Mouse (Mus musculus) embryonic stem cell, embryonic (primary cell): ENCODE measurements around the gene Adcy1.

ENCODE experiments used
- CTCF ChIA-PET, 4 experiments: fragments of 300-600 bp in 2 of 4; fragments of 350-600 bp in 2 of 4; sonication (Branson Sonifier 250); formaldehyde crosslinking; loops; one replicate each; lab custom pipeline; 2022; ENCODE audit warnings: inconsistent platforms in 2 of 4; lab: Charles Lee
- POLR2A ChIA-PET, 4 experiments: fragments of 300-600 bp in 2 of 4; fragments of 350-600 bp in 2 of 4; sonication (Branson Sonifier 250); formaldehyde crosslinking; loops; one replicate each; lab custom pipeline; 2022; ENCODE audit warnings: antibody characterized with exemption in 4 of 4, inconsistent platforms in 1 of 4; lab: Charles Lee

Gene Adcy1

DNA sequence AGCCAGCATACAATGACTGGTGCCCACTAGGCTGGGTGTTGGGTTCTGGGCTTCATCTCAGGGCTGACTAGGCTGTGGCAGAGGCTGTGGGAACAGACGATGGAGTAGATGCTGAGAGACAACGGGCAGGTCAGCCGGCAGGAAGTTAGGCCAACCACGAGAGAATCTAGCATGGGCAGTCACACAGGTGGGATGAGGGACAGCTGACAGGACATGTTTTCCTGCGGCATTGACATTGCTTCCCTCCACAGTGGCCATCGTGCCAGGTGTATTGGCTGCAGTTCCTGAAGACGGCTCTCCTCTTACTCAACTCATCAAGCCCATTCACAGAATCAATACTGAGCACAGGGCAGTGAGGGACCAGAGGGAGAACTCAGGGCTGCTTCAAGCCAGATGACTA, 84.7 kb downstream of the Adcy1 start:
- ChIA-PET CTCF (interaction anchor here in 2 of 4 experiments (0.9 to 1.9 kb wide), 2 partner anchors 13 to 14 kb away, joined by 3 to 7 read pairs; no protein-coding TSS in a partner anchor), POLR2A (no interaction called here)

DNA sequence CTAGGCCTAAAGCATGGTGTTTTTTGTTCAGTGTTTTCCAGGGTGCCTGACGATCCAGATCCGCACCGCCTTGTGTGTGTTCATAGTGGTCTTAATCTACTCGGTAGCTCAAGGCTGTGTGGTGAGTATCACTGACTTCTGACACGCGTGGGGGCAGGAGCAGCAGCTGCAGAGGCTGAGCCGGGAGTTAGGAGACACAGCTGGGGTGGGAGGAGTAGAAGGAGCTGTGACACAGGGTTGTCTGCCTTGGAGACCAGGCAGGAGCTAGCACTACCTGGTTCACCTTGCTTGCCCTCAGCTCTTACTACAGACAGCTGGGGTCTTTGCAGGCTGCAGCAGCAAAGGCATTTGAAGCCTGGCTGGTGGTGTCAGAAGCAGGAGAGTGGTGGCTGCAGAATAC, 86.2 kb downstream of the Adcy1 start:
- POLR2A ChIA-PET: interaction anchor here in 1 of 4 experiments (0.7 to 1.0 kb wide), 2 partner anchors 10 to 124 kb away, joined by 3 read pairs; no protein-coding TSS in a partner anchor
- CTCF ChIA-PET: interaction anchor here in 2 of 4 experiments (1.1 to 1.5 kb wide), 2 partner anchors 12 kb away, joined by 4 to 6 read pairs; no protein-coding TSS in a partner anchor

DNA sequence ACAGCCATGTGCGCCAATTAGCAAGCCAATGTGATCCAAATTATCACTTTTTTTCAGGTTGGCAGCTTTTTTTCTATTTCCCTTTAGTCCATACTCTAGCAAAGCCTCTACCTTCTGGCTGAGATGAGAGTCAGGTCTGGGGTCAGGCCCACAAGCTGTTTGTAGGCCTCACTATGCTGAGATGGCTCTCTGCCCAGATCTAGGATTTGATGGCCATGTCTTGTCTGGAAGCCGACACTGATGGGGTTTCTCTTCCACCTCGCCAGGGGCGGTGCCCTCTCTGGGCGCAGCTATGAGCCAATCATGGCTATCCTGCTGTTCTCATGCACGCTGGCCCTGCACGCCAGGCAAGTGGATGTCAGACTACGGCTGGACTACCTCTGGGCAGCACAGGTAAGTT, 87.2 kb downstream of the Adcy1 start:
- POLR2A ChIA-PET: no interaction called here
- CTCF ChIA-PET: interaction anchor here in 1 of 4 experiments (1.1 kb wide), 1 partner anchor 11 kb away, joined by 3 read pairs; no protein-coding TSS in a partner anchor

DNA sequence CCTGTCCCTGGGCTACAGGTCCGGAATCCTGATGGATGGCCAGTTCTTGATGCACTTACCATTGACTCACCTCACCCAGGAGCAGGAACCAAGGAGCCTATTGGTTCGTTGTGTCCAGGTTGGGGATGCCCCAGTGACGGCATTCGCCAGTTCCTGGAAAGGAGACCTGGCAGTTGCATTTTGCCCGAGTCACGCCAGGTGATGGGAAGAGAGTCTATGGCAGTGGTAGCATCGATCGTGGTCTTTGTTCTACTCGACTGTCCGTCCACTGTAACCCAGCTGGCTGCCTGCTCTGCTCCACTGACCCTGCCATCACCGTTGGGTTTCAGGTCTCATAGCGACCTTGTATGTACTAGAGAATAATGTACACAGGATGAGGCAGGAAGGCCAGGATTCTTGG, 89.1 kb downstream of the Adcy1 start:
- ChIA-PET POLR2A (no interaction called here), CTCF (interaction anchor here in 1 of 4 experiments (1.2 kb wide), 1 partner anchor 9 kb away, joined by 4 read pairs; no protein-coding TSS in a partner anchor)

DNA sequence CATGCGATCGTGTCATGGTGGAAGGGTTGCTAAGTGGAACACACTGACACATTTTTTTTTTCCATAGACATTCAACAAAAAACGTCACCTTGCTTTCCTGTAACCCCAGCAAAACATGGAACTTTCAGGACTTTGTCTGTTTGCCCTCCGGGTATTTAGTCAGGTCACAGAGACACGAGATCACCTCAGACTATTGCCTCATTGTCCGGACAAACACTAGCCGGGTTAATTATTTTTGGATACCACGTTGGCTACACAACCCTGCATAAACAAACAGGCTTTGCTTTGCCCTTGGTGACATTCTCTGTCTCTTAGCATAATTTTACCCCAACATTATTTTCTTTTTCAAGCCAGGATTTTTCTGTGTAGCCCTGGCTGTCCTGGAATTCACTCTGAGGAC, 89.8 kb downstream of the Adcy1 start:
- POLR2A ChIA-PET: no interaction called here
- CTCF ChIA-PET: no interaction called here

DNA sequence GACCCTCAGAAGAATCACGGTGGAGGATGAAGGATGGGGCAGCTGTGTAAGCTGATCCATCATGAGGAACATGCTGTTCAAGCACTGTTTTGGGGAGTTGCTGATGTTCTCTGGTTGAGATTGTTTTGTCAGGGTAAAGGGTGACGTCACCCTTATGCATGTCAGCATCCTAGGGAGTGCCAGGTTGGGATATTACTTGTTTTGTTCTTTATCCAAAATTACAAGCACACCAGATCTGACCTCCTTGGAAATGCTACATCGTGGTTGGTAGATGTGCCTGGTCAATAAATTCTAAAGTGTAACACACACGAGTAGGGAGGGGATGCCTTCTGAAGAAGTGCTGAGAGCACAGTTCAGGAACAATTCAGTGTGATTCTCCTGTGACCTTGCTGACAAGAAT, 93.1 kb downstream of the Adcy1 start:
- CTCF ChIA-PET: no interaction called here
- POLR2A ChIA-PET: no interaction called here

DNA sequence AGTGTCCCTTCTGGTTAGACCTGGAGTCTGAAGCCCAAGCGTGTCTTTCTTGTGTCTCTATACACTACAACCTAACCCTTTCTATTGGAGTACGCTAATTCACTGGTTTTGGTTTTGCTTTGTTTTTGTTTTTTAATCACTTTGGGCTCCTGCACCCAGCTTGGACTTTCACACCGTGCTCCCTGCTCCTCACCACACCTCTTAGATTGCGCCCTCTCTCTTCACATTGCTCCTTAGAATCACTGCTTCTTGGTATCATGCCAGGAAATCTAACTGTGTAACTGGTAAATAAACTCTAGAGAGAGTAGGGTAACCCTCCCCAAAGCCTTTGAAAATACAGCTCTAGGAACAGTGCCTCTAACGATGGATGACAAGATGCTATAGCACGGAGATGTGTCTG, 94.9 kb downstream of the Adcy1 start:
- ChIA-PET CTCF (no interaction called here), POLR2A (no interaction called here)

DNA sequence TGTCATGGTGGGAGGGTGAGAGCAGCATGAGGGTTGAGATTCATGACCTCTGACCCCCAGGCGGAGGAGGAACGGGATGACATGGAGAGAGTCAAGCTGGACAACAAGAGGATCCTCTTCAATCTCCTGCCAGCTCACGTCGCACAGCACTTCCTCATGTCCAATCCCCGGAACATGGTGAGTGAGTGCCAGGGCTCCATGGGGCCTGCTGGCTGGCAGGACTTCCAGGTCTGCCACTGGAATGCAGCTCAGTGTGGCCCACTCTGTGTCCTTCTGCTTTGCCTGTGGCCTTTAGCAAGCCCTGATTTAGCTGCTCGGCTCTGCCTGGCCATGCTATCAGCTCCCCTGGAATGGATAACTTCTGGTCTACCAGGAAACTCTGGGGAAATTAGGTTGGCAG, 96.9 kb downstream of the Adcy1 start:
- POLR2A ChIA-PET: interaction anchor here in 1 of 4 experiments (1.3 kb wide), 1 partner anchor 281 kb away, joined by 3 read pairs; no protein-coding TSS in a partner anchor
- CTCF ChIA-PET: interaction anchor here (0.5 to 2.3 kb wide), 6 partner anchors 19 to 531 kb away, joined by 3 to 9 read pairs (median 4); partner anchors contain the start of gene Ramp3 (in 1 of the 4)

DNA sequence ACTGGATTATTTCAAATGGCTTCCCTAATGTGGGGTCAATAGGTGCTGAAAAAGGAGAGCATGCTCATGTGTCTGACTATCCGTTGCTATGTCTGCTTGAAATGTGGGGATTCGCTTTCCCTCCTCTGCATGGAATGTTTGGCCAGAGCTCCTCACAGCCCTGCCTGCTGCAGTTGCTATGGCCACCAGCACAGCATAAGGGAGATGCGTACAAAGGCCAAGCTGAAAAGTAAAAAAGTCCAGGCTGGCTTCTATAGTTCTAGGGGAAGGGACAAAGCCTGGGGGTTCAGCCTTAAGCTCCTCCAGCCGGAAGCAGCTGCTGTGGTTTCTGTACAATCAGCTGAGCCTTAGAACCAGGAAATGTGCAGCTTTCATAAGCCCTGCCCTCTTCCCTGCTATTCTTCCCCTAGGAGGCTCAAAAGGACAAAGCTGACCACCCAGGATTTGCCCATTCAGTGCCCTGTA, 97.4 kb downstream of the Adcy1 start:
- CTCF ChIA-PET: interaction anchor here (0.5 to 2.3 kb wide), 11 partner anchors 11 to 601 kb away, joined by 3 to 9 read pairs (median 3); partner anchors contain the start of gene Ramp3 (in 2 of the 4)
- POLR2A ChIA-PET: interaction anchor here in 1 of 4 experiments (1.3 kb wide), 1 partner anchor 281 kb away, joined by 3 read pairs; no protein-coding TSS in a partner anchor

DNA sequence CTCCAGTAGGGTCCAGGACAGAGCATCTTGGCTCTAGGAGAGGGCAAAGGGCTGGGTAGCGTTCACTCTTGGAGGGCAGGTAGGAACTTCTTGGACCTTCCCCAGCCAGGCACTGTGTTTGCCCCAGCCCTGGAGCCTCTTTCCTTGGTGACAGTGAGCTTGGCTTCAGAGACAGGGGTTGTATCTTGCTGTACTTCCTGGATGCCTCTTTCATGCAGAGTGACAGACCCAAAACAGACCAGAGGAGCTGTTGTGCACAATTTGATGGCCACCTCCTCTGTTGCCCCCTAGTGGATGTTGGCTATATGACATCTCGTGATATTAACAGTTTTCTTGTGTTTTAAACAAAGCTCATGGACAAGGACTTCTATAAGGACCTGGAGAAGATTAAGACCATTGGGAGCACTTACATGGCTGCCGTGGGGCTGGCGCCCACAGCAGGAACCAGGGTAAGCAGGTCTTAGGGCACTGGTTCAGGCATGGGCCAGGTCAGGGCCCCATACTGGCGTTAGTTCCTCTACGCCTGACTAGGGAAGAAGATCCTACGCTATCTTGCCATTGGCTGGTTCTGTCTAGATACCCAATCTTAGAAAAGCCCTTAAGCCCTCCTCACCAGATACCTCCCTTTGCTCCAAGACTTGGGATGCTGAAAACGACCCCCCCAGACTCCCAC, 98.3 kb downstream of the Adcy1 start:
- ChIA-PET CTCF (interaction anchor here (0.5 to 2.3 kb wide), 59 partner anchors 8 to 607 kb away, joined by 3 to 13 read pairs (median 4); partner anchors contain the start of genes Adcy1 (in 2 of the 4) and Ramp3 (in 2 of the 4)), POLR2A (interaction anchor here (0.6 to 1.1 kb wide), 5 partner anchors 26 to 301 kb away, joined by 3 read pairs; partner anchors contain the start of gene Igfbp3 (in 1 of the 4))

DNA sequence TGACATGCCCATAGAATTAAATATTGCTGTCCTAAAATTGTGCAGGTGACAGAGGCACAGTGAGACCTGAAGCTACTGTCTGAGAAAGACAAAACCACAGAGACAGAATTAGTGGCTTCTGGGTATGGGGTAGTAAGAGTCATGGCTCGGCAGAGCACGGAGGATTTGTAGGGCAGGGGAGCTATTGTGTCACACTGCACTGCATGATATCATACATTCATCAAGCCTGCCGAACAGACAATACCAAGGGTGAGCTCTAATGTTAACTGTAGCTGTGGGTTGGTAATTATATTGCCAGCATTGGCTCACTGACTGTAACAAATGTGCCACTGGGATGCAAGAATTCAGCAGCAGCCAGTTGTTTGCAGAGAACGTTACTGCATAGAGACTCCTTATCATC, 101.1 kb downstream of the Adcy1 start:
- ChIA-PET POLR2A (no interaction called here), CTCF (no interaction called here)

DNA sequence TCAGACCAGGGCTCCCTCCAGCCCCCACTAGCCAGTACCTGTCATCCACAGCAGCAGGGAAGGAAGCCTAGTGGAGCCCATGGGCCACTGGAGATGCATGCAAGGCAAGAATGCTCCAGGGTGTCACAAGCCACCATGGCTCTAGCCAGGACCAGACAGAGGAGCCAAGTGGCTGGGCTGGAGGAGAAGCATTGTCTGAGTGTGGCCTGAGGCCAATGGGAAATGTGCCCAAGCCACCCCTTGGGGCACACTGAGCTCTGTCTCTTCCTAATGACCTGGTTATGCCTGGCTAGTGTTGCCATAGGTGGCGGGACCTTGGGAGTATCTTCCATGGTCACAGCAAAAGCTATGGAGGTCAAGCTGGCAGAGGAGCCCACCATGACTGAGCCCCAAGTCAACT, 106.4 kb downstream of the Adcy1 start:
- POLR2A ChIA-PET: no interaction called here
- CTCF ChIA-PET: interaction anchor here in 1 of 4 experiments (1.1 kb wide), 1 partner anchor 8 kb away, joined by 4 read pairs; no protein-coding TSS in a partner anchor

DNA sequence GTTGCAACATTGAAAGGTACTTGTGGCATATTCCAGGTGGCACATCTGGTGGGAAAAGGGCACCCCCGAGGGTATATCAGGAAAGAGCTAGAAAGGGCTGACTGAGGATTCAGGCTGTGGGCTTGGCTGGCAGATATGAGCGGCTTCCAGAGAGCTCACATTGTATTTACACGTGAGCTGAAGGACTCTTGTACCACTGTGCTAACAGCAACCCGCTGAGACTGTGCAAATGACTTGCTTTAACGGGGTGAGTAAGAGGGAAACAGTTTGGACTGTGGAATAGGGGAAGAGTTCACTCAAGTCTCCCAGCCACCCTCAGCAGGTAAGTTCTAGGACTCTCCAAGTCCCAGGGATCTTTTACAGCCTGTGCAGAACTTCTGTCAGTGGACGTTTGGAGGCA, 110.4 kb downstream of the Adcy1 start:
- ChIA-PET CTCF (interaction anchor here in 3 of 4 experiments (0.8 to 1.2 kb wide), 3 partner anchors 12 kb away, joined by 3 to 5 read pairs (median 4); no protein-coding TSS in a partner anchor), POLR2A (interaction anchor here in 1 of 4 experiments (0.5 kb wide), 1 partner anchor 544 kb away, joined by 3 read pairs; no protein-coding TSS in a partner anchor)

DNA sequence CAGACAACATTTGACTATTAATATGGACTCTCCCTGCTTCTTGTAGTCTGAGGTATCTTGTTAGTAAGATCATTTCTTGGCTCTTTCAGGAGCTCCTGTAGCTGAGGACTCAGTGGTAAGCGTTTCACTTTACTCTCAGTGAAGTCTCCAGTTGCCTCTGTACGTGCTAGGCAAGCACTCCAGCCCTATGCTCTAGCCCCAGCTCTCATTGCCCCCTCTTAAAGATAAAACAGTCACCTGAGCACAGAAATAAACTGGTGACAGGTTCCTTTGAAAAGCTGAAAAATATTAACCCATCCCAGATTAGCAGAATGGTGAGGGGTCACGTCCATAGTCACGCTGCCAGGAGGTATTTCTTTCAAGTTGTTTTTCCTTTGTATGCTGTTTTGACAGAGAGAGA, 115.4 kb downstream of the Adcy1 start:
- POLR2A ChIA-PET: no interaction called here
- CTCF ChIA-PET: no interaction called here

DNA sequence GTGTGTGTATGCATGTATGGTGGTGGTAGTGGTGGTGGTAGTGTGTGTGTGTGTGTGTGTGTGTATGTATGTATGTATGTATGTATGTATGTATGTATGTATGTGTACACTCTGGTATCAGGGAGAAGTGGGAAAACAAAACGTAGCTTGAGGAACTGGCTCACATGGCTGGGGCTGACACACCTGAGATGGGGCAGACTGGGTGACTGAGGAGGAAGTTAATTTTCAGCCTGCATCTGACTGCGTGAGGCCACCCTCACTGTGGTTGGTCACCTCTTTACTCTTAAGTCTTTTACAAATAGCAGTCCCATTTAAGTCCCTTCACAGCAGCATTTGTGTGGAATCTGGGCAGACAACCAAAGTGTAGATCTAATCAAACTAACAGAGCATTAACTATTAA, 116.0 kb downstream of the Adcy1 start:
- ChIA-PET POLR2A (no interaction called here), CTCF (interaction anchor here in 1 of 4 experiments (0.6 kb wide), 1 partner anchor 14 kb away, joined by 5 read pairs; no protein-coding TSS in a partner anchor)

DNA sequence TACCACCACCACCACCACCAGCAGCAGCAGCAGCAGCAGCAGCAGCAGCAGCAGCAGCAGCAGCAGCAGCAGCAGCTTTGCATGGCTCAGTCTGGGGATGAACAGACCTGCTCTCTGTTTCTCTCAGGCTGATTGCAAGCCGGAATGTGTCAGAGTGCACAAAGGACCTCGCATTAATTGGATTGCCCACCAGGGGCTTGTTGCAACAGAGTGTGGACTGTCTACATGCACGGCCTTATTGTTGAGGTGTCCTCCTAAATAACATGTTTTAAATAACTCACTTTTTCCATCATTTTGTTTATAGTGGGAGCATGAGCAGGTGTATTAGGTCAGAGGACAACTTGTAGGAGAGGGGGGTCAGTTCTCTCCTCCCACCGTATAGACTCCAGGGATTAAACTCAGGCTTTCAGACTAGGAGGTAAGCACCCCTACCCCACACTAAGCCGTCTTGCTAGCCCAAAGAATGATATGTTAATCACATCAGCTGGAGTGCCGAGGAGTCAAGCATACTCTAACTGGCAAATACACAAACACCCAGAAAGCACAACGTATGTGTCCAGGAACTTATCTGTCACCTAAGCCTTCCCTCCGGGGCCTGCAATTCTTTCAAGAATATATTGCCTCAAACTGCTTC, 119.2 kb downstream of the Adcy1 start:
- CTCF ChIA-PET: no interaction called here
- POLR2A ChIA-PET: no interaction called here

DNA sequence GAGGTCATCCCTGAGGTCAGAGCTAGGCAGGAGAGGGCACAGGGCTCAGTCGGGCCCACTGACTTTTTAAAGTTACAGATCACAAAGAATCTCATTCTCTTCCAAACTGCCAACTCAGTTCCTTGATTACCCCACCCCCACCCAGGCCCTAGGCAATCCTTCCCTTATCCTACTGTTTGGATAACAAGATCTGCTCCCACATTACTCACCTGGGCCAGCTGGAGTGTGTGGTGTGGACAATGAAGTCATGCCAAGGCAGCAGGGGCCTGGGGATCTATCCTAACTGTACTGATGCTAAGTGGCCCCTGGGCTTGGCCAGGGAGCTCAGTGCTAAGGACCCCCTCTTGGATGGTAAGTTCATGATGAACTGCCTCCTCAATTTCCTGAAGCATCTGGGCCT, 121.1 kb downstream of the Adcy1 start:
- ChIA-PET CTCF (no interaction called here), POLR2A (interaction anchor here in 1 of 4 experiments (1.3 kb wide), 1 partner anchor 10 kb away, joined by 3 read pairs; no protein-coding TSS in a partner anchor)

DNA sequence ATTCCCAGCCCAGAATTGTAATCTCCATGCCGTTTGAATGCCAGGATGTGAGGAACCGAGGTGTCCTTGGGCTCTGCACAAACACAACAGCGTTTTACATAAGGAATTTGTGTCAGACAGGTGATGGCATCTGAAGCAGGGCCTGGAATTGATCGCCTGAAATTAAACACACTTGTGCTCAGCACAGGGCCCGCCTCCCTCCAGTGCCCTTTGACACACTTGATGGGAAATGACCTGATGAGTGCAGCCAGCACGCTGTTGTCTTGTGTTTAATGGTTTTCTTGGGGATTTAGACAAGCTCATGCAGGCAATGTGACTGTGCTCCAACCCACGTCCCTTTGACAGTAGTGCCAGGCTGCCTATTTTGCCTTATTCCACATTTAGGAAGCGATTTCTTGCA, 124.2 kb downstream of the Adcy1 start:
- CTCF ChIA-PET: no interaction called here
- POLR2A ChIA-PET: no interaction called here

DNA sequence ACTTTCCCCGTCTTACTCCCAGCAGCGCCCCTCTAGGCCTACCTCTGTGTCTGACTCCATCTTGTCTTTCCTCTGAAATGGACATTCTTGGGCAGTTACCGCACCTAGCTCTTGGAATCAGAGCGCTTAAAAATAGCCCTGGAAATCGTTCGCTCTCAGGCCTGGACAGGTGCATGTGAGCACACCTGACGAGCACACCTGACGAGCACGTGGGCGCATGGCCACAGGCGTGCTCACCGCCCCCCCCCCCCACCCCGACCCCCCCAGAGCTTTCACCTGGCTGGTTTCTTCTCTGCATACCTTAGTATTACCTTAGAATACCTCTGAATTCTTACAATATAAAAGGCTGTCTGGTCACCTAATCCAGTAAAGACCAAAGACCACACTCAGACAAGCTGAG, 125.2 kb downstream of the Adcy1 start, which contains the start of gene Gm11985:
Gm11985 (minus strand) TSS at position 101 of the 400 bp plus-strand sequence.
- CTCF ChIA-PET: interaction anchor here in 3 of 4 experiments (0.6 to 1.2 kb wide), 5 partner anchors 22 to 758 kb away, joined by 3 to 7 read pairs (median 4); no protein-coding TSS in a partner anchor
- POLR2A ChIA-PET: interaction anchor here in 2 of 4 experiments (0.5 to 1.3 kb wide), 3 partner anchors 24 to 347 kb away, joined by 3 to 5 read pairs (median 4); partner anchors contain the start of gene Igfbp3 (in 1 of the 2)
